Mouse (Mus musculus) testis, adult 2 months (tissue): ENCODE measurements around the gene Eln.

Experiments used
- CTCF ChIP-seq: fragments of 200-500 bp; IDR thresholded peaks from 2 replicates; pipeline ENCODE4 v1.5.1; 2012; ENCODE audit warnings: low read depth, mild to moderate bottlenecking, inconsistent platforms, low read length, moderate library complexity; ENCODE audit not compliant: control insufficient read depth, insufficient read depth, insufficient replicate concordance
- POLR2A ChIP-seq: fragments of 200-500 bp; IDR thresholded peaks from 2 replicates; pipeline ENCODE4 v1.6.1; 2012; ENCODE audit warnings: low read depth, mild to moderate bottlenecking, inconsistent platforms, low read length, moderate library complexity; ENCODE audit not compliant: control insufficient read depth

DNA sequence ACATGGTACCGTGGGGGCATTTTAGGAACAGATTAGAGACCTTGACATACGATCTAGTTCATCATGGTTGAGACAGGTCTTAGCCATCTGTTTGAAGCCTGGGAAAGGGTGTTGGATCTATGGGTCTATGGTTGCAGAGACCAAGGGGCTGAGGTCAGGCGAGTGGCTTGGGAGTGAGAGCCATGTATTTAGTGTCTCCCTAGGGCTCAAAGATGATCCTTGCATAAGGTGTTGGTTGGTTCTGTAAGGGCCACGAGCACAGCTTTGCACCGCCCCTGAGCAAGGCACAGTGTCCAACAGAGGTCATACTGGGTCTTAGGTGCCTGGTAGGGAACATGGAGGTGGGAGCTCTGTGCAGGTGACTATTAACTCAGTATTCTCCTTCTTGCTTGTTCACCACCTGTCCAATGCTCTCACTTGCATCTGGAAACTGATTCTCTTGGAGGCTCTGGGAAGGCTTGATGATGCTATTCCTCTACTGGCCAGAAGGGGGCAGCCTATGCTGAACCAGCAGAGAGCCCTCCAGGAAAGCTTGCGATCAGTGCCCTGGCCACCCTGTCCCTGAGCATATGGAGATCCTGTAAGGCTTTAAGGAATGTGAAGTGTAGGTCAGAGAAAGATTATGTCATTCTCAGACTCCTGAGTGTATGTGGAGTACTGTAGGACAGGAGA is 960 bp upstream of the Eln start:
- TF ChIP-seq CTCF, result peak; percentile 89
- no peak for TF ChIP-seq POLR2A
